Comparison of ENCODE assay signal across 22 mouse cellular contexts in the genomic region with DNA sequence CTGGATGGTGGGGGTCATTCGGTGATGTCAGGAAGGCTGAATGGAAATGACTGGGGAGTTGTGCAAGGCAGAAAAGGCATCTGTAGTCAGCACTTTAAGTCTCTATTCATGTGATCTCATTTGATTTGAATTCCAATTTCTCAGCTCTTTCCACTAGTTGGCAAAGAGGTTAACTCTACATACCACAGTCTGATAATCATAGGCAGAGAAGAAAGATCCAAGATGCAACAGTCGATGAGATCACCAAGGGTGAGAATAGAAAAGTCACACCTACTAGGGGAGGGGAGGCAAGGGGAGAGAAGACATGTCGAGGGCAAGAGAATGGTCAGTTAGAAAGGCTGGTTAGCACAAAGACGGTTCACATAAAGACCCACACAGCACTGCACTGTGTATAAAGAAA. TPM values are rescaled to one million over a fixed set of nuclear protein-coding genes. Genes with fewer than 3 reads are reported as not detected.
DNase-seq lines count a peak whose midpoint lies in the region; ATAC-seq and TF ChIP-seq lines count a peak whose summit lies in the region.
"Had no signal": no experiment of that assay in that cellular context is flagged by ENCODE, and none has a peak within 500 bp of the region (broad histone marks: within the 10 kb centered on the region; RNA-seq: fewer than 3 reads in every experiment).

No protein-coding gene starts in this region.

- H3K4me1 ChIP-seq in lung, embryonic 14.5 days (ENCODE audit: insufficient read depth): no peaks in the 10 kb centered on the region
- H3K4me1 ChIP-seq in embryonic fibroblast, embryonic 13.5 days (ENCODE audit: control insufficient read depth, insufficient read depth, low read length): peaks cover 9% of the 10 kb centered on the region
- H3K4me1 ChIP-seq: embryonic facial prominence, embryonic 10.5 days; forebrain, embryonic 15.5 days; hindbrain, embryonic 10.5 days; intestine, embryonic 15.5 days had no signal

- H3K27ac ChIP-seq in lung, embryonic 14.5 days (ENCODE audit: low read depth): no peak overlapping the region
- peak overlapping the region; percentile 68 for H3K27ac ChIP-seq in embryonic fibroblast, embryonic 13.5 days (ENCODE audit: insufficient read depth, low read length)
- H3K27ac ChIP-seq: embryonic facial prominence, embryonic 10.5 days; forebrain, embryonic 15.5 days; hindbrain, embryonic 10.5 days; hindbrain, embryonic 14.5 days; intestine, embryonic 15.5 days had no signal

- TF ChIP-seq CTCF in lung, embryonic 14.5 days (IDR thresholded peaks at IDR 0.05; ENCODE audit: low read depth): no peak
- no peak for TF ChIP-seq CTCF in embryonic fibroblast, embryonic 13.5 days (IDR thresholded peaks at IDR 0.05; ENCODE audit: borderline replicate concordance, insufficient read depth, low read length)

- 74% methylated on average over 4 of the region's 4 CpGs for WGBS in lung, embryonic 14.5 days

- H3K36me3 ChIP-seq in lung, embryonic 14.5 days (ENCODE audit: insufficient read depth): no peaks in the 10 kb centered on the region
- H3K36me3 ChIP-seq: embryonic facial prominence, embryonic 10.5 days; forebrain, embryonic 15.5 days; G1E; hindbrain, embryonic 10.5 days; intestine, embryonic 15.5 days had no signal

- H3K4me3 ChIP-seq in lung, embryonic 14.5 days (ENCODE audit: low read depth, low read length): no peak overlapping the region
- H3K4me3 ChIP-seq in embryonic fibroblast, embryonic 13.5 days (ENCODE audit: insufficient read depth, low read length): no peak overlapping the region
- H3K4me3 ChIP-seq: embryonic facial prominence, embryonic 10.5 days; erythroblast, embryonic 14.5 days; forebrain, embryonic 15.5 days; hindbrain, embryonic 10.5 days; intestine, embryonic 15.5 days had no signal

- no peak overlapping the region for H3K9ac ChIP-seq in lung, embryonic 14.5 days
- H3K9ac ChIP-seq: forebrain, embryonic 15.5 days; hindbrain, embryonic 14.5 days; intestine, embryonic 15.5 days had no signal

- ATAC-seq in lung, embryonic 14.5 days (ENCODE audit: insufficient read depth): 0 out of 2 replicates have a peak, but pooled peaks have one; percentile 28
- ATAC-seq: CD4-positive, CD25-positive, alpha-beta regulatory T cell, adult 4 months; forebrain, embryonic 15.5 days; intestine, embryonic 15.5 days had no signal

- no peaks in the 10 kb centered on the region for H3K9me3 ChIP-seq in lung, embryonic 14.5 days (ENCODE audit: low read depth, low read length)
- H3K9me3 ChIP-seq: embryonic facial prominence, embryonic 10.5 days; forebrain, embryonic 15.5 days; G1E; hindbrain, embryonic 10.5 days; intestine, embryonic 15.5 days had no signal

- no peak overlapping the region for H3K4me2 ChIP-seq in lung, embryonic 14.5 days
- H3K4me2 ChIP-seq: forebrain, embryonic 15.5 days; hindbrain, embryonic 14.5 days; intestine, embryonic 15.5 days had no signal

- intact Hi-C loops in left cerebral cortex, postnatal 14 days (cut with DNase I): no loop called here

- DNase-seq in lung, embryonic 14.5 days: no peak
- DNase-seq in lung, postnatal 36 days: no peak
- peak; percentile 19 for DNase-seq in 3134 (ENCODE audit: extremely low read depth, insufficient read length, low spot score)
- peak; percentile 82 for DNase-seq in Muller cell, postnatal 12 days (ENCODE audit: inconsistent ontology term)
- no peak for DNase-seq in left cerebral cortex, postnatal 14 days (ENCODE audit: low spot score in 2 of 2)
- DNase-seq in urinary bladder, adult 2 months (ENCODE audit: low spot score): no peak
- DNase-seq: adrenal gland, adult 2 months; adrenal gland, postnatal 25 days; B cell, adult 2 months; cerebellum, adult 2 months; cerebellum, postnatal 10 days; gastrocnemius, postnatal 14 days; heart, postnatal 14 days had no signal

- TF ChIP-seq POLR2A in embryonic fibroblast, embryonic 13.5 days (IDR thresholded peaks at IDR 0.05; ENCODE audit: low read depth, low read length): no peak

- H3K27me3 ChIP-seq in lung, embryonic 14.5 days (ENCODE audit: insufficient read depth, low read length): no peaks in the 10 kb centered on the region
- H3K27me3 ChIP-seq: forebrain, embryonic 15.5 days; intestine, embryonic 15.5 days had no signal

RNA-seq across cellular contexts. Expression of a gene that starts 27.1 kb away (rescaled TPM):
- 28.2 and 30.8 TPM in 2 replicates for polyA plus RNA-seq in lung, embryonic 14.5 days (2014; fragmentation: Nextera tagmentation; extraction: Ambion mirVana)
- 36.1 and 37.4 TPM in 2 replicates for polyA plus RNA-seq in embryonic fibroblast, embryonic 13.5 days (2011; ENCODE audit: insufficient read length, low read depth, missing spikeins)
- total RNA-seq in left cerebral cortex, postnatal 14 days (2021): 10 to 100 TPM; 54.4 to 58.9 TPM
- polyA plus RNA-seq in urinary bladder, adult 2 months (2012; rRNA removed): 7.0 and 11.8 TPM in 2 replicates

Comparison
In these comparisons a context has a peak if more than half of its experiments do, and no peak if none do; other contexts are left out.
1. DNase-seq: peak in 3134 (single experiment) and Muller cell, postnatal 12 days (single experiment); none in lung, embryonic 14.5 days (single experiment), lung, postnatal 36 days (single experiment), left cerebral cortex, postnatal 14 days (0 of 2) and urinary bladder, adult 2 months (single experiment).